Mouse (Mus musculus) 416B (cell line): ENCODE results near the gene Zfp692.
"Not testable (repeated sequence)": the region's sequence is repeated elsewhere in the genome, so short reads cannot be mapped to it uniquely, and the experiment has no call there.

ENCODE experiments used
- DNase-seq: peaks from one replicate; pipeline ENCODE4 v3.0.0; 2011; ENCODE audit warnings: low read depth

Zfp692 gene

GRCm38 (mm10) chr11:58306860-58307308 is at the start of gene Zfp692:
Gene Zfp692, plus strand, starts transcription at chr11:58307069.
- peak; percentile 96 for DNase-seq

GRCm38 (mm10) chr11:58257816-58258215 is 49.1 kb upstream of the Zfp692 start:
- no peak for DNase-seq

GRCm38 (mm10) chr11:58260156-58260555 is 46.7 kb upstream of the Zfp692 start:
- peak; percentile 61 for DNase-seq

- DNase-seq = no peak
These were observed 45.0 kb upstream of the Zfp692 start for GRCm38 (mm10) chr11:58261826-58262225.

GRCm38 (mm10) chr11:58262336-58262735 is 44.5 kb upstream of the Zfp692 start:
- DNase-seq = no peak

GRCm38 (mm10) chr11:58263516-58263915 is 43.4 kb upstream of the Zfp692 start:
- DNase-seq = no peak

- no peak for DNase-seq
These were observed 42.3 kb upstream of the Zfp692 start for GRCm38 (mm10) chr11:58264546-58264945.

GRCm38 (mm10) chr11:58268285-58268684 is 38.6 kb upstream of the Zfp692 start:
- no peak for DNase-seq

- DNase-seq = no peak
These were observed 32.3 kb upstream of the Zfp692 start, which contains the start of gene 4930438A08Rik for GRCm38 (mm10) chr11:58274572-58274971. Gene 4930438A08Rik, plus strand, starts transcription at chr11:58274799.

- no peak for DNase-seq
These were observed 31.1 kb upstream of the Zfp692 start for GRCm38 (mm10) chr11:58275756-58276155.

GRCm38 (mm10) chr11:58281970-58282496 is 24.8 kb upstream of the Zfp692 start:
- DNase-seq = peak; percentile 36

- no peak for DNase-seq
These were observed 24.4 kb upstream of the Zfp692 start for GRCm38 (mm10) chr11:58282518-58282917.

GRCm38 (mm10) chr11:58289992-58290682 is 16.7 kb upstream of the Zfp692 start:
- peak; percentile 83 for DNase-seq

- DNase-seq = no peak
These were observed 16.1 kb upstream of the Zfp692 start for GRCm38 (mm10) chr11:58290812-58291211.

GRCm38 (mm10) chr11:58292791-58293190 is 14.1 kb upstream of the Zfp692 start:
- no peak for DNase-seq

- DNase-seq = no peak
These were observed 9.5 kb upstream of the Zfp692 start for GRCm38 (mm10) chr11:58297396-58297795.

GRCm38 (mm10) chr11:58301057-58301456 is 5.8 kb upstream of the Zfp692 start:
- DNase-seq = peak; percentile 86

GRCm38 (mm10) chr11:58301837-58302754 is 4.8 kb upstream of the Zfp692 start:
- DNase-seq = peak; percentile 98

GRCm38 (mm10) chr11:58302774-58303445 is 4.0 kb upstream of the Zfp692 start:
- DNase-seq = no peak

GRCm38 (mm10) chr11:58303594-58303993 is 3.3 kb upstream of the Zfp692 start:
- DNase-seq = no peak

GRCm38 (mm10) chr11:58305299-58305698 is 1.6 kb upstream of the Zfp692 start:
- not testable (repeated sequence) for DNase-seq
